In genomic region chr2:118526545-118526944, GRCm38 (mm10) we compare ENCODE assay signal across 17 mouse cellular contexts.
"Had no signal": no experiment of that assay in that cellular context is flagged by ENCODE, and none has a peak within 500 bp of the region (broad histone marks: within the 10 kb centered on the region; RNA-seq: fewer than 3 reads in every experiment).

No protein-coding gene starts in this region.

- H3K36me3 ChIP-seq: liver, embryonic 12.5 days; midbrain, embryonic 13.5 days; midbrain, embryonic 15.5 days; neural tube, embryonic 12.5 days had no signal

- DNase-seq: lung, adult 18-20 months; lung, embryonic 14.5 days; lung, postnatal 14 days; lung, postnatal 36 days; retina, postnatal 1 day; right cerebral cortex, adult 18-20 months; right cerebral cortex, postnatal 25 days; thymus, adult 18-20 months; thymus, postnatal 14 days; thymus, postnatal 36 days had no signal

- H3K4me2 ChIP-seq: liver, embryonic 12.5 days; lung, embryonic 14.5 days; midbrain, embryonic 13.5 days; midbrain, embryonic 15.5 days; neural tube, embryonic 12.5 days had no signal

- H3K9ac ChIP-seq: liver, embryonic 12.5 days; liver, embryonic 14.5 days; lung, embryonic 14.5 days; midbrain, embryonic 13.5 days; midbrain, embryonic 15.5 days; neural tube, embryonic 12.5 days had no signal

- ATAC-seq: liver, embryonic 12.5 days; midbrain, embryonic 13.5 days; midbrain, embryonic 15.5 days had no signal

- H3K27me3 ChIP-seq: liver, embryonic 12.5 days; midbrain, embryonic 13.5 days; midbrain, embryonic 15.5 days; neural tube, embryonic 12.5 days had no signal

- H3K9me3 ChIP-seq: liver, embryonic 12.5 days; megakaryocyte, embryonic 14.5 days; midbrain, embryonic 13.5 days; midbrain, embryonic 15.5 days; neural tube, embryonic 12.5 days had no signal

- H3K27ac ChIP-seq: liver, embryonic 12.5 days; liver, embryonic 14.5 days; macrophage; midbrain, embryonic 13.5 days; midbrain, embryonic 15.5 days; neural tube, embryonic 12.5 days had no signal

- H3K4me3 ChIP-seq: liver, embryonic 12.5 days; megakaryocyte, embryonic 14.5 days; midbrain, embryonic 13.5 days; midbrain, embryonic 15.5 days; neural tube, embryonic 12.5 days had no signal
